Mouse (Mus musculus) gastrocnemius, adult 8-10 months (tissue): ENCODE results near the gene Ppp1r2. TPM values are rescaled to one million over a fixed set of nuclear protein-coding genes. Genes with fewer than 3 reads are reported as not detected.

Experiments
- DNase-seq, 2 experiments: peaks; one replicate each; pipeline ENCODE4 v3.0.0; 2022; ENCODE audit warnings: low spot score in 2 of 2
- microRNA-seq: library from miRNA; unstranded; fragments of <30 nt; microRNA quantifications from one replicate; pipeline ENCODE4 v1.2.0, GENCODE M21; 2022
- total RNA-seq, 4 experiments: library from RNA; stranded (reverse); gene quantifications; 2 replicates each; pipeline ENCODE4 v1.2.4; 2022

Ppp1r2 gene
- total RNA-seq, 4 experiments from 2014 or later = 71.4 to 96.4 (median 80.9) TPM

DNA sequence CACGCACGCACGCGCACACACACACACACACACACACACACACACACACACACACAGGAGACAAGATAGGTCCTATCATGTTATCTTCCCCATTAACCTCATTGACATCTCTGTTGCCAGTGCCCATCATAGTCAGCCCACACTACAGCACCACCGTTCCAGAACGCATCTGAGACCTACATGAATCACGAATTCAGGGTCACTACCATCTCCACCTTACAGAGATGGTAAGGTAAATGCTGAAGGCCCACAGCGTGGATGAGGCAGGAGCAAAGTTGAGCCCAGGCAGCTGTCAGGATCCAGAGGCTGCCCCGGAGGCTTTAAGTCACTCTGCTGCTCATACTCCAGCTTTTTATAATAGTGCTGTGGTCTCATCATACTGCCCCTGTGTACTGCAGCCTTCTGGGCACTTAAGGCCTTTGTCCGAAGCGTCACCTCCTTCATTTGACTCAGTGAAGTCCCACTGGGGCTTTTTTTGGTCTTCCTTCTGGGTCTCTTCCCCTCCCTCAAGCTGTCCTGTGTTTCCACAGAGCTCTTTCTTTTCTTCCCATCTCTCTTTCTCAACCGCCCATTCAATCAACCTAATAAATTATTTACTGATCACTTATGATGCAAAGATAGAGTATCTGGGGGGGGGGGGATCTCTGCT, 40.1 kb downstream of the Ppp1r2 start:
- no peak for DNase-seq

DNA sequence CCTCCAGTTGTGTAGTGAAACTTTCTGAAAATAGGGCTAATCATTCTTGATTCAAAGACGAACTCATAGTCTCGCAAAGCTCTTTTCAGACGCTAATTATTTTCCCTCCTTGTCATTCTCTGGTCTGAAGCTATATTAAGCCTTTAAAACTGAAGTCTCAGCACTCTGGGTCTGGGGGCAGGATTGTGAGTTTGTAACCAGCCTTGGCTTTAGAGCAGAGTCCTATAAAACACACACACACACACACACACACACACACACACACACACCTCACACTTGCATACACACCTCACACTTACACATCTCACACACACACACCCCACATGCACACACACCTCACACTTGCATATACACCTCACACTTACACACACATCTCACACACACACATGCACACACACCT, 40.7 kb downstream of the Ppp1r2 start:
- DNase-seq = no peak

DNA sequence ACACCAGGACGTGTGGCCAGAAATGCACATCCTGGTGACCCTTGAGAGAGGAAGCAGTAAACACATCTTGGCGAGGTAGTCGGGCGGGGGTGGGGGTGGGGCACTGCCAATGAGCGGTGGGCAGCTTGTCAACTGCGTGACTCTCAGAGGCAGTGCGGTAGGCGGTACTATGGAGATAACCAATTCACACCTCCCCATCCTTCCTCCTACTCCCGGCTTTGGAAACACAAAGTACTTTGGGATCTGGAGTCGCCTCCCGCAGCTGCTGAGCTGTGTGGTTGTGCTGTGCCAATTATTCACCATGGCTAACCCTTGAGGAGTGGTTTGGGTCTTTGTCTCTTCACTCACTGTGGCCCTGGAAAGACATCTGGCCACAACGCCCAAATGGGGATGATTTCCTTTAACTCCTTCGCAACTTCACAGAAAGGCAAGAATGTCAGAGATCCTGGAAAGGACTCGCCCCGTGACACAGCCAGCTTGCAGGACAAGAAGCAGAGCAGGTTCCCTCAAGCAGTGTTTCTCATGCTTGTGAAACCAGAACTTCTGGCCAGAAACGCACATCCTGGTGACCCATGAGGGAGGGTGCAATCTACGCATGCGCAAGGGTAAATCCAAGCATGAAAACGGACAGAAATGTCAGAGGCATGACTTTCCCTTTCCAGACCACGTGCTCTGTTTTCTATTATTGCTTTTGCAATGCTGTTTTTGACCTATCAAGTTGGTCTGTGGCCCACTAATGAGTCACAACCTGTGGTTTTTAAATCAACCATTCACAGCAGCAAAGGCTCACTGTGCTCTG, 41.3 kb downstream of the Ppp1r2 start:
- peak; percentile 71 to 77 for DNase-seq

DNA sequence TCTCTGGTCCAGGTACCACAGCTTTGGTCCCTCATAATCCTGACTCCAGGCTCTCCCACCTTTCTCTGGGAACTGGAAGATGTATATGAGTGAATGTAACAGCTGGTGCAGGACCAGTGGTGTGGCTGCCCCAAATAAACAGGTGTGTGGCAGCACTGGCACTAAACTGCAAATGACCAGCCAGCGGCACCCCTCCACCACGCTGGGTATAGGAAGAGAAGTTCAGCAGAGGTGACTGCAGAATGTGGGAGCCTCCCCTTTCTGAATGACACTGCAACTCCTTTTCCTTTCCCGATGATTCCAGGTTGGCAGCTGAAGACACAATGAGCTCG, 41.9 kb downstream of the Ppp1r2 start:
- peak; percentile 14 to 26 for DNase-seq

DNA sequence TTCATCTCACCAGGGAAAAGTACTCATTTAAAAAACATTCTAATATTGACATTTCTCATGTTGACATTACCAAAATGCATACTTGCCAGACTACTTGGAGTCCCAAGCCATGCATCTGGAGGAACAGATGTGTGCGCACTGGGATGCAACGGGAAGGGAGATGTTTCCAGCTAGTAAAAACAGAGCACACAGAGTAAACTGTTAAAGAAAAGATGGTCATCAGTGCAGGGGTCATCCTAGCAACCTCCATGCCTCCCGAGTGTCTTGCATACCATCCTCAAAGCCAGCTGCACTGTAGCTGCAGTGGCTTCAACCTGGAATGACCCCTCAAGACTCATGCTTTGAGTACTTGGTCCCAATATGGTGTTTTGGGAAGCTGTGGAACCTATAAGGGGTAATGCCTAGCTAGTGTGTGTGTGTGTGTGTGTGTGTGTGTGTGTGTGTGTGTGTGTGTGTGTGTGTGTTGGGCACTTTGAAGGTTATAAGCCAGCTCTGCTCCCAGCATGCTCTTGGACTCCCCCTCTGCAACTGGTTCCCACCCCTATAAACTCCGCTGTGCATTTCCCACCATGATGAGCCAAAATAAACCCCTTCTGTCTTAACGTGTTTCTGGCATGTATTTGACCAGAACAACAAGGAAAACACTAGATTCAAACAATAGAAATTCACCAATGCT, 42.4 kb downstream of the Ppp1r2 start:
- no peak for DNase-seq

DNA sequence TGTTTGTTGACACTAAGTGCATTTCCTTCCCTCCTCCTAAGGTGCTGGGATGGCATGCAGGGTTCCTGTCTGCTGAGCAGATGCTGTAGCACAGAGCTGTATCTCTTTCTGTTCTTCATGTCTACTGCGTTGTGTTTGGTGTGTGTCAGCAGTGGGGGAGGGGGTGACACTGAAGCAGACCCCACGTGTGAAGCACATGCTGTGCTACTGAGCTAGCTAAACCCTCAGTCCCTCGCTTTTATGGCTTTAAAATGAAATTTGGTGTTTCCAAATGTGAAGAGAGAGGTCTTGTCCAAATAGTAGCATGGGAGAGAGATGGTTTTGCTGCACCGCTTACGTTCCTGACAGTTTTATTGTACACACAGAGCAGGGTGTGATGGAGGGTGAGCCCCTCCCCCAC, 43.5 kb downstream of the Ppp1r2 start:
- no peak for DNase-seq

DNA sequence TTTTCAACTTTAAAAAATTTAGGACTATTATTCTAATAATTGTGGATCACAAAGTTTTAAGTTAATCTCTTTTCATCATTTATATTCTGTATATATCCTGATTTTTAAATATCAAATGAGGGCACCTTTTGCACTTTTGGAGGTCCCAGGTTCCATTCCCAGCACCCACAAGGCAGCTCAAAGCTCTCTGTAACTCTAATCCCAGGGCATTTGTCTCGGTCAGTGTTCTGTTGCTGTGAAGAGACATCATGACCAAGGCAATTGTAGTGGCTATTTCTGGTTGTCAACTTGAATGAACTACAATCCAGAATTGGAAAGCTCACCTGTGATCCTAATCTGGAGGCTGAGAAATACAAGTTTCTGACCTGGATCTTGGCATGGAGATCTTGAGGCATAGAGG, 47.3 kb downstream of the Ppp1r2 start:
- DNase-seq = no peak

DNA sequence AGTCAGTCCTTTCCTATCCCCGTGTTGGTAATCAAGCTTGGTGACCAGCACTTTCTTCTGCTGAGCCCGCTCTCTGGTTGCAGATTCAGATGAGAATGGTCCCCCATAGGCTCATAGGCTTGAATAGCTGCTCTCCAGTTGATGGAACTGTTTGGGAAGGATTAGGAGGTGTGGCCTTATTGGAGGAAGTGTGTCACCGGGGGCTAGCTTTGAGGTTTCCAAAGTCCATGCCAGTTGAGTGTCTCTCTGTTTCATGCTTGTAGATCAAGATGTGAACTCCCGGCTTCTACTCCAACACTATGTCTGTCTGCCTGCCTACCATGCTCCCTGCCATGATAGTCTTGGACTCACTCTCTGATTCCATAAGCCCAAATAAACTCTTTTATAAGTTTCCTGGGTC, 59.8 kb downstream of the Ppp1r2 start:
- DNase-seq = no peak

DNA sequence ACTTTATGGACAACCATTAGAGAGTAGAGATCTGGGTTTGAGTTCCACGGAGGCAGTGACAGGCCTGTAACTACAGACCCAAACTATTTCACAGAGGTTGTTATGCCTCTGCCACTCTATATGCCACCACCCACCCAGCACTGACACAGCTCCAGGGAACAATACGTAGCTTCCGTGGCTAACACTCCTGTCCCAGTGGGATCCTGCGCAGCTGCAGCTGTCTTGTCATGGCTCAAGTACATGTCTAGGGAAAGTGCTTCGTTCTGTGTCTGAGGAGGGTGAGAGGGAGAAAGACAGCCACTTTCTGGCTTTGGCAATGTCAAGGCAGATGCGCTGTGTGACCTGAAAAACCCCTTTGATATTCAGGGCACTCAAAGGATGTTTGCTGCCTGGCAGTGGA, 61.6 kb downstream of the Ppp1r2 start:
- no peak for DNase-seq

DNA sequence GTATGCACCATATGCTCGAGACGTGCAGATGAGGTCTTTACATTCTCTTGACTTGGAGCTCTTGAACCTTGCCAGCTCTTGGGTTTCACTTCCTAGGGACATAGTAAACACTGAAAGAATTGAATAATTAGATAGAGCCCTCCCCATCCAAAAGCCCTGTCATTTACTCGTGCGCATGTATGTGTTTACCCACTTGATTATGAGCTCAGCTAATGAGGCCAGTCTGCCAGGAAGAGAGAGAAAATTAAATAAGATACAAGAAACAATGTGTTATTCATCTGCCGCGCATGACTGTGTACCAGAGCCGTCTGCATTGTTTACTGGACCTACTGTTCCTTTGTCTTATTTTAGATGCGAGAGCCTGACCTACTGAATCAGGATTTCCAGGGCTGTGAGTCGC, 63.6 kb downstream of the Ppp1r2 start:
- no peak for DNase-seq

DNA sequence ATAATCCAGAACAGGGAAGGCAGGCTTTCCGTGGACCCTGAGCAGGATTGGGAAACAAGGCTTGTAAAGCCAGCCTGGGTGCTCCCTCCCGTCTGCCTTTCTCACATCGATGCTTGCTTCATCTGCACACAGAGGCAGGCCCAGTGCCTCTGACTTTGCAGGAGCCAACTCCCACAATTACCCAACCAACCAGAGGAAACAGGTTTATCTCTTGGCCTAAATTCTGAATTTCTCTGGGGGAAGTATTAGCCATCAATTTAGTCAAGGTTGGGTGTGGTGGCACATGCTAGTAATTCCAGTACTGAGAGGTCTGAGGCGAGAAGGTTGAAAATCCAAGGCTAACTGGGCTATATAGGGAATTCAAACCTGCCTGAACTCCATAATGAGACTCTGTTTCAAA, 64.6 kb downstream of the Ppp1r2 start:
- no peak for DNase-seq

DNA sequence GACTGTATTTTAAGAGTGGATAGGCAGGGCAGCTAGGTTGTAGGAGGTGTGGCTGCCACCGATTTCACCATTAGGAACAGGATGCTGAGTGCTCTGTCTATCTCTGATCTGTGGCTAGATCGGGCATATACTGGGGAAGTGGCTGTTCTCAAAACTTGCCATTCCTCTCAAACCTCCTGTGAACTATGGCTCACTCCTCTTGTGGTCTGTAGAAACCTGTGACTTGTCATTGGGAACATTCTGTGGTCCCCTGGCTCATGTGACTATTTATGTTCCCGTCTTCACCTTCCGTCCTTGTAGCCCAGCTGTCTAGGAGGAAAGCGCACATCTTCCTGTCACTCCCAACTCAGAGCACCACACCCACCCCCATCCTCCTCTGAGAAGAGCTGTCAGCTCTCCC, 65.2 kb downstream of the Ppp1r2 start:
- DNase-seq = no peak

DNA sequence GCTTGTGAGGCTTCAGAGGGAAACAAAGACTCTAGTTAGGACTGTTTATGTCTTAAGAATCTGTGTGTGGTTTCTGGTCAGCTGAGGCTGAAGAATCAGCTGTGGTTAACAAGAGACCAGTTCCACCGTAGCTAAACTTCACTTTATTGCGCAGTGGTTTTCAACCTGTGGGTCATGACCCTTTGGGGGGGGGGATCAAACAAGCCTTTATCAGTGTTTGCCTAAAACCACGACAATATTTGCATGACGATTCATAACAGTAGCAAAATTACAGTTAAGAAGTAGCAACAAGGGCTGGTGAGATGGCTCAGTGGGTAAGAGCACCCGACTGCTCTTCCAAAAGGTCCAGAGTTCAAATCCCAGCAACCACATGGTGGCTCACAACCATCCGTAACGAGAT, 69.4 kb downstream of the Ppp1r2 start:
- no peak for DNase-seq

DNA sequence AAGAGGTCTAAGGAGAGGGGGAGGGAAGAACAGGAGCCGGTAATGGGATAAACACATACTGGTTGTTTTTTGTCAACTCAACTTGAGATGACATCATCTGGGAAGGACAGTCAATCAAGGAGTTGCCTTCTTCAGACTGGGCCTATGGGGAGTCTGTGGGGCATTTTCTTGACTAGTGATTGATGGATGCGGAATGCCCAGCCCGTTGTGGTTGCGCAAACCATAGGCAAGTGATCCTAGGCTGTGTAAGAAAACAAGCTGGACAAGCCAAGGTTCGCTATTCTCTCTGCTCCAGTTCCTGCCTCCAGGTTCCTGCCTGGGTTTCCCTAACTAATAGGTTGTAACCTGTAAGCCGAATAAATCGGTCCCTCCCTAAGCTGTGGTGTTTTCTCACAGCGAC, 69.9 kb downstream of the Ppp1r2 start:
- DNase-seq = no peak

DNA sequence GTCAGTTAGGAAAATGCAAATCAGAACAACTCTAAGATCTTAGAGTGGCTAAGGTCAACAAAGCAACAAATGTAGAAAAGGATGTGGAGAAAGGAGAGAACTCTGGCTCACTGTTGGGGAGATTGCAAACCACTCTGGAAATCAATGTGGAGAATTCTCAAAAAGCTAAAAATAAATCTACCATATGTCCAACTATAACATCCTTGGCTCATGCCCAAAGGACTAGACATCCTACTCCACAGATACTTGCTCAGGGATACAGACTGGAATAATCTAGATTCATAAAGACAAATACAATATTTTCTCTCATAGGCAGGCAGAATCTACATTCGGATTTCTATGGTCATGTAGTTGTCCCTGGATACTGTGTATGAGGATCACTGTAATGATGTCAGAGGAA, 70.9 kb downstream of the Ppp1r2 start:
- DNase-seq = no peak

DNA sequence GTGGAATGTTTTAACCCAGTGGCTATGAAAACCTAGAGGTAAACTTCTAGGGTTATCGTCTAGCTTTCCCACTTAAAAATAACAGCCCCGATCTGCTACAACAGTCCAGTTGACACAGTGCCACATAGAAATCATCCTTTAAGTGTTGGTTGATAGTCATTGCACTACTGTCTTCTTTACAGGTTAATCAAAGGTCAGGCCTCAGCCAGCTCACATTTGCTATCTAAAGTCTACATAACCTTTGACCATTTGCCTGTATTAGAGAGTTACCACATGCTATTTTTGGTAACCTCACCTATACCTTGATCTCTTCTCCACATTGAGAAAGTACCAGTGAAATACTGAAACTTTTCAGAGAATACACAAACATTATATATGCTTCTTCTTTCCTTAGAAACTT, 73.4 kb downstream of the Ppp1r2 start:
- no peak for DNase-seq

Small RNAs within 50 kb of the gene (microRNA-seq; reads per million reads assigned to microRNA genes)
- not detected for gene Gm27415

Other genes starting within 250 kb of the Ppp1r2 start
- 1 to 10 TPM; 2.8 to 3.6 (median 3.0) TPM for gene Xxylt1, start 193.8 kb downstream of the Ppp1r2 start, total RNA-seq
- 1 to 10 TPM; 4.7 to 8.3 (median 6.8) TPM for gene Acap2, start 74.0 kb downstream of the Ppp1r2 start, total RNA-seq
- gene Apod, start 39.5 kb upstream of the Ppp1r2 start, total RNA-seq = 10 to 100 TPM; 12.2 to 60.0 (median 32.3) TPM
- gene Bdh1, start 147.0 kb upstream of the Ppp1r2 start, total RNA-seq = 10 to 100 TPM; 59.5 to 93.6 (median 76.7) TPM